Mouse (Mus musculus) layer of hippocampus, postnatal 10 days (tissue): ENCODE data around the gene Ap1b1. TPM values are rescaled to one million over a fixed set of nuclear protein-coding genes. Genes with fewer than 3 reads are reported as not detected.
A peak's percentile ranks its signal among the peaks of the same experiment; 100 is the strongest.

Experiments
- DNase-seq, 2 experiments: peaks; one replicate each; pipeline ENCODE4 v3.0.0; 2021; ENCODE audit warnings: low spot score in 2 of 2
- long read RNA-seq: library from polyadenylated mRNA; stranded (forward); transcript quantifications from one replicate; pipeline ENCODE4 v2.0.0, GENCODE M21; 2023
- total RNA-seq, 2 experiments: library from RNA; stranded (reverse); gene quantifications; 2 replicates each; pipeline ENCODE4 v1.2.3; 2021

The Ap1b1 gene
- 100 to 1,000 TPM; 116 to 130 TPM for total RNA-seq
- long read RNA-seq, full-length matches to known transcripts = 4 of 27 reads
- long read RNA-seq, partial matches to known transcripts = 17 of 27 reads
- long read RNA-seq, other reads (novel, unspliced or antisense) = 6 of 27 reads

DNA sequence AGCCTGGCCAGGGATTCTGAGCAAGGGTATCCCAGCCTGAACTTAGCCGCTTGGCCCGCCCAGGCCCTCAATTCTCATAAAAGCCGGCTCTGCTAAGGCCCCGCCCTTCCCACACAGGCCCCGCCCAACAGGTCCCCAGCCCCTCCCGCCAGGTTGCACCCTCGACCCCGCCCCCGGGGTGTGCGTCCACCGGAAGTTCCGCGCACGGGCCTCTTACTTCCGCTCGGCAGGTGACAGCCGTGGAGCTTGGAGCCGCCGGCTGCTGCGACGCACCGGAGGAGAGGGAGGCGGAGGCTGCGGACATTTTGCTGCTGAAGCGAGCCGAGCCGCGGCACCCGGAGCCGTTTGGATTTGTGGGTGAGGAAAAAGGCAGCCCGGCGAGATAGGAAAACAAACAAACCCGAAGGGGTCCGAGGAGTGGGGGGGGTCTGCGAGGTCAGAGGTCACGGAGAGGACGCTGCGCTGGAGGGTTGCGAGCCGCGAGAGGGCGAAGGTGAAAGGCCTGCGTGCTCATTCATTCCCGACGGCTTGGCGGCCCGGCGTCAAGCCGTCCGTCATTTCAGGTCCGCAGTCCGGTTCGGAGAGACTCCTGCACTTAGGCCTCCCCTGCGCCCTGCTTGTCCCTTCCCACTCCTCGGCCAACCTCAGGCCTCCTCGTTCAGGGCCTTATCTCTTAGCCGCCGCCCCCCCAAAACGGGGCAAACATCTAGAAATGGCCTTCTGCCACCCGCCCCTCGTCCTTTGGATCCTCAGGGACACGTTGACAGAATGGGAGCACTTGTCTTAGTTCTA lies at the start of gene Ap1b1:
TSS of gene Ap1b1 (plus strand) at position 130 of the 792 bp plus-strand sequence.
- peak; percentile 79 to 86 for DNase-seq

DNA sequence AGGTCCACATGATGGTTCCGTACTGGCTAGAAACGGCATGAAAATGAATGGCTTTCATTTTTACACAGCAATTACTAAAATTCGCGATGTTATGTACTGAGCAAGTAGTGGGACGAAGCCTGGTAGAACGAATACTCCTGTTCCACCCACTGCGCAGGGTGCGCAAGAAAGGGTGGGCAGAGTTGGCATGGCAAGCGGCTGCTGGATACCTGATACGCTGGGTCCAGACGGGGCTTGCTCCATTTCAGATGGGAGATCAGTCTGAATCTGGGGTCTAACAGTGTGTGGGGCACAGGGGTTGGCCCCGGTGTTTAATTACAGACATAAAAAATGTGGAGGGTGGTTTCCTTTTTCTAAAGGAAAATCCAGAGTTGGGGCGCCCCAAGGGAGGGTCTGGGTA lies 40.1 kb upstream of the Ap1b1 start:
- DNase-seq = no peak

DNA sequence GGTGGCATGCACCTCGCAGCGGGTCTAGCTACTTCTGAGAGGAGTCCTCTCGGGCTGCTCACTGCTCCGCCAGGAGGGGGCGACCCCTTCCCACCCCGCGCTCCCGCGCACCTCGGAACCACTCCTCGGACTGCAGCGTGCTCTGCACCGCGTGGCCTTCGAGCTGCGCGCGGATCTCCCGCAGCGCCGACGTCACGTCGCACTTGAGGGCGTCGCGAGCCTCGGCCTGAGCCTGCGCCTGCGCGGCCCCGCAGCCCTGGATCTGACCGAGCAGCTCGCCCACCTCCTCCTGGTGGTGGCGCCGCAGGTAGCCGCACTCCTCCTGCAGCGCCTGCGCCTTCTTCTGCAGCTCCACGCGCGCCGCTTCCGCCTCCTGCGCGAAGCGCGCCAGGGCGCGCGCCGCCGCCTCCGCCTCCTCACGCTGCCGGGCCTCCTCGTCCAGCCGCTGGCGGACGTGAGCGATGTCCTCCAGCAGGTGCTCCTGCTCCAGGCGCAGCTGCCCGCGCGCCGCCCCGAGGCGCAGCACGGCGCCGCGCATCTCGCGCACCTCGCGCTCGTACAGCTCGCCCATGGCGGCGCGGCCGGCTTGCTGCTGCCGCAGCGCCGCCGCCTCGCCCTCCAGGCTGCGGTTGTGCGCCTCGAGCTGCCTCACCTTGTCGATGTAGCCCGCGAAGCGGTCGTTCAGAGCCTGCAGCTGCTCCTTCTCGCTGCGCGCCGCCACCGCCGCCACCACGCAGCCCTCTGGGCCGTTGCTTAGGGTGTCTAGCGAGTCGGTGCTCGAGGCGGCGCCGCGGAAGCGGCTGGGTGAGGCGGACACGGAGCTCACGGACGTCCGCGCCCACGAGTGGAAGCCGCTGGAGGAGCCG lies 39.4 kb upstream of the Ap1b1 start:
- DNase-seq = peak; percentile 73 to 84

DNA sequence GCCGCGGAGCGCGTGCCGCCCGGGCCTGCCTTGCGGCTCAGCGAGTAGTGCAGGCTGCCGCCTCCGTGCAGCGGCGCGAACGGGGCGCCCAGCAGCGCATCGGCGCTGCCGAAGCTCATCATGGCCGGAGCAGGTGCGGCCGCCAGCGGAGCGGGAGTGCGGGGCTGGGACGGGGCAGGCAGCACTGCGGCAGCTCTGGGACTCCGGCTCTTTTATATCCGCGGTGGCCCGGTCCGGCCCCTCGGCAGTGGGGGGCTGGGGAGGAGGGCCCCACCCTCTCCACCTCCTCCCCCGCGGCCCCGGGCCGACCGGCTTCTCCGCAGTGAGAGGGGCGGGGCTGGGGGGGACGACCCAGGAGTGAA lies 38.8 kb upstream of the Ap1b1 start, which contains the start of gene Nefh:
TSS of gene Nefh (minus strand) at position 252 of the 362 bp plus-strand sequence.
- DNase-seq = no peak

DNA sequence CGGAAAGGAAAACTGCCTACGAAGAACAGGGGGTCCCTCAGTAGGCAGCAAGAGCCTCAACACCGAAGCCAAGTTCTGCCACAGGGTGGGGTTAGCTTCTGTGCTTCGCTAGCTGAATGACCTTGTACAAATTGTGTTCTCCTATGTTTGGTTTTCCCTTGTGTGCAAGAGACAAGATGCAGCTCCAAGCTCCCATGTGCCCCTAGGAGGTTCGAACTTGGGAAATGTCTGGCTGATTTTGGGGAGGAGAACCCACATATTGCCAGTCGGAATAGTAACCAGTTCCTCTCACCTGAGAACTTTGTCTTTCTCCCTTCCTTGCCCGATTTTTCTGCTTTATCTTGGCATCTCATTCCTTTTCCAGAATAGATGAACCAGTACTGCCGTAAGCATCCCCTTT lies 37.8 kb upstream of the Ap1b1 start:
- no peak for DNase-seq

DNA sequence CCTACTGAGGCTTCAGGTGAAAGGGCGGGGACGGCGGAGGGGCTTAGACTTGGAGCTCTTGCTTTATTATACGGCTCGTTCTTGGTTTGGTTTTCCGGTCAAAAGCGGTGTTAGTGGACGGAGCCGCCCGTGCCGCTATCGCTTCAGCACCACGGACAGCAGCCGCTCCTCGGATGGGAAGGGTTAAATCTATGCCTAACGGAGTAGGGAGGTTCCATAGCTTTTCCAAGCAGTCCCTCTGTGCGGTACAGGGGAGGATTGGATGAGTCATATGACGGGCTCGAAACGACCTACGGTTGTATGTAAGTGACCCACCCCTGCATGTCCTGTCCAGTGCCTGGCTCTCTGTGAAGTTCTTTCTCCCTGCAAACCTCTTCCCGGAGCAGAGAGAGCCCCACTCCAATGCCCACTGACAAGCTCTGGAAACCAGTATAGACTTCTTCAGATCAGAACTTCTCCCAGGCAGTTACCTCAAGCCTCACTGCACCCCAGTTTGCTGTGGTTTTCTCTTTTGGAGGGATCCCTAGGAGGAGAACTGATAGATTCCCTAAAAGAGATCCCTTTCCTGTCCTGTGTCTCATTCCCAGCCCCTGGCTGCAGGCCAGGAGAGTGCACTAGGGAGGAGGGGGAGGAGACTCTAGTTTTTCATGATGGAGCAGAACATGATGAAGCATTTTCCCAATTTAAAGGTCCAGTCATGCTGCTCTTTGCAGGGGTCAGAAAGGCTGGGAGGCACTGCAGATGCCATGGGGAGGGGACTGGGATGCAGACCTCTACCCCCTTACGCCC lies 37.2 kb upstream of the Ap1b1 start:
- DNase-seq = peak; percentile 37 to 45

DNA sequence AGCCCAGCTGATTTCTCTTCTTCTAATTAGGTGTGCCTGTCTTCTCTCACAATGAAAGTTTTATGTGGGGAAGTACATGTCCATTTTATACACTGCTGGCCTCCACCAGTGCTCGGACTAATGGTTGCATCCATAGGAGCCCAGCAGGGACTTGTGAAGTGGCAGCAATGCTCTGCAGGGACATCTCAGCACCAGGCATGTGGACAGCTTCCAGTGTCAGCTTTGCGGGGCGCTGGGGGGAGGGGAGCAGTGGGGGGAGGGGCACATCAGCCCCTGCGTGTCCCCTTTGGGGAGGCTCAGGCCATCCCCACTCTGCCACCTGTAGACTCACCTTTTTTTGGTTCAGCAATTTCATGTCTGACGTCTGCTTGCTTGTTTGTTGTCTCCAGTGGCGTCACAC lies 33.2 kb upstream of the Ap1b1 start:
- DNase-seq = no peak

DNA sequence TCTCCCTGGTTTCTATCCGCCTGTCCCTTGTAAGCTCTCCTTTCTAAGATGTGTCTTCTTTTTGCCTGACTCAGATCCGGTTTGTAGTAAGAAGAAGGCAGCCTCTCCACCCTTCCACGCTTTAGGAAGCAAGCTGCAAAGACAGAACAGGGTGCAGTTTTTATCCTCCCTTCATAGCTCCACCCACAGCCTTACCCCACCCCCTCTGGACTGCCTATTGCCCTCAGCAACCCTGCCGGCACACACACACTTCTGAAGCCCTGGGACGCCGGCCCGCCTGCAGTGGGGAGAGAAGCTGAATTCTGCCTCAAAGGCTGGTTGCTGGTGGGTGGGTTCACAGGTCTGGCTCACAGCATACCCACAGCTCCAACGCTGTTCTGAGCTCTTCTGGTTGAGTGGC lies 32.7 kb upstream of the Ap1b1 start:
- no peak for DNase-seq

DNA sequence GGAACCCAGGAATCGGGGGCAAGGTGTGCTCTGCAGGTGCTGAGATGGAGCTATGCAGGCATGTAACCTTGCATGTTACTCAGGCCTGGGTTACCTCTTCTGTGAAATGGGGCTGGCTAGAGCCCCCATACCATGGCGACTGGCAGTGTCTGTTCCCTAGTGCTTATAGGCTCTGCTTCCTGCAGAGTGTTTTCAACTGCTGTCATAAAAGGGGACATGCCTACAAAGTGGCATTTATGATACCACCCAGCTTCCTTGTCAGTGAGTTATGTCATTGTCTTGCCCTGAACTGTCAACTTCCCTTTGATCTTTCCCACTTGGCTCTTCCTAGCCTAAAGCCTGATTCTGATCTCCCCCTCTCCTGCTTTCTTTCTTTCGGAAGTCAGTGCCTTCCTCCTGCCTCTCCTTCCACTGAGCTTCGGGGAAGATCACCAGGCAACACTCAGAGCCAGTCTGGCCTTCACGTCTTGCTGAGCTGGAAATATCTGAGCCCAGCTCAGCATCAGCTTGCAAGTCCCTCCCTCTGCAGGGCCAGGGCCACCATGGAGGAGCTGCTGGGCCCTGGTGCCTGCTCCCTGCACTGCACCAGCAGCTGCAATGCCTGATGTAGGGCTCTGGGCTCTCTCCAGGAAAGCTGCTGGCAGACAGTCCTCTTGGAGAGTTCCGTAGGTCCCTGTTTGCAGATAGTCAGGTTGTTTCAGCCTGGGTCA lies 23.4 kb upstream of the Ap1b1 start:
- no peak for DNase-seq

DNA sequence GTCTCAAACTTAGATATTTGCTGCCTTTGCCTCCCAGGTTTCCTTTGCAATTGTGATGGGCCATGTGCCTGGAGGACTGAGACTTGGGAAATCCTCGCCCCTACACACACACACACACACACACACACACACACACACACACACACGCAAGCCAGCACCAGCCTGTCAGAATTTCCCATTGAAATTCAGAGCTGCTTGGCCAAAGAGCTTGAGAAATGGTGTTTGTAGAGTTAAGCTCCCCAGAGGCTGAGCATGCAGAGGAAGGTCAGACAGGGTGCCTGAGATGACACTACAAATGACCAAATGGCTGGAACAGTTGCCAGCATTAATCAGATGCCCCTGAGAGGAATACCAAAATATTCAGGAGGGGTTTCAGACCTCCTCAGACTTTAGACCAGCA lies 20.3 kb upstream of the Ap1b1 start:
- DNase-seq = no peak

DNA sequence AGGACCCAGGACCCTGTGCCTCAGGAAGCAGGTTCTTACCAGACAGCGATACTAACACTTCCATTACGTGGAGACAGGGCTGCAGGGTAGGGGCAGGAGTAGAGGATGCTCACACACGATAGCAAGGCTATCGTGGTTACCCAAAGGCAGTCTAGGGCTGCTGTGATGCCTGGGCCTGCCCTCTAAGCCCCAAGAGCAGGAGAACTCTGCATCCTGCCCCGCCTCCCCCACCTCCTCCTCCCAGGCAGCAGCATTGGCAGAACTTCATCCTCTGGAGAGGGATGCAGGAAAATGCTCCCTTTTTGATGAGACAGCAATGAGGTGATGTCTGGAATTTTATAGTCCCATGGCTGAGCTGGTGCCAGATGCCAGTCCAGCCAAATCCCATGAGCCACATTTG lies 19.7 kb upstream of the Ap1b1 start:
- DNase-seq = no peak

DNA sequence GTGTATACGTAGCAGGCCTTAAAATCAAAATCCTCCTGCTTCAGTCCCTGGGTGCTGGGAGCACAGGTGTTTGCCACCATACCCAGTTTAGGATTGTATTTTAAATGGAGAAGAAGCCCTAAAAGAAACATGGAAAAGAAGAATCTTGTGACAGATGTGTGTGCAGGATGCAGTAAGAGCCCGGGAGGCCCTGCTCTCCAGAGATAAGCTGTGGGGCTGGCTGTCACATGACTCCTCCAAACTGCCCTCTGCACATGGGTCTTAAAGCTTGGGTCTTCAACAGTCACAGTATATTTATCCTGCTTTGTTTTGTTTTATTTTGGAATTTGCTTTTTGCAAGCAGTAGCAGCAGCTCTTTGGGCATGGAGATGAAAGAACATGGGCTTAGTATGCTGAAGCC lies 19.1 kb upstream of the Ap1b1 start:
- DNase-seq = no peak

DNA sequence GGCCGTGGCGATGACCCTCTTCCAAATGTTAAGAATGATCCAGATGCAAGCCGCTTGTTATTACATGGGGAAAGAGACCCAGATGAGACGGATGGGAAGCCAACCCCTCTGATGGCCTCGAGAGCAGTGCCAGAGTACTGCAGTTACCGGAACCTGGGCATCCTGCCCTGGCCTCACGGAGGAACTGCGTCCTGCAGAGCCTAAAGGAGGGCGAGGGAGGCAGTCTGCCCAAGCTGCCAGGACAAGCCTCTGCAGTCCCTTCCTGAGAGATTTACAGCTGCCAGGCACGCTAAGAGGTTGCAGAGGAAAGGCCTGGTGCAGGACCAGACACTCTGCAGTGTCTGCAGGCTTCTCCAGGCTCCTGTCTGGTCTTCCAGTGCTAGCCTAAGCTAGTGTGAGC lies 18.2 kb upstream of the Ap1b1 start:
- no peak for DNase-seq

DNA sequence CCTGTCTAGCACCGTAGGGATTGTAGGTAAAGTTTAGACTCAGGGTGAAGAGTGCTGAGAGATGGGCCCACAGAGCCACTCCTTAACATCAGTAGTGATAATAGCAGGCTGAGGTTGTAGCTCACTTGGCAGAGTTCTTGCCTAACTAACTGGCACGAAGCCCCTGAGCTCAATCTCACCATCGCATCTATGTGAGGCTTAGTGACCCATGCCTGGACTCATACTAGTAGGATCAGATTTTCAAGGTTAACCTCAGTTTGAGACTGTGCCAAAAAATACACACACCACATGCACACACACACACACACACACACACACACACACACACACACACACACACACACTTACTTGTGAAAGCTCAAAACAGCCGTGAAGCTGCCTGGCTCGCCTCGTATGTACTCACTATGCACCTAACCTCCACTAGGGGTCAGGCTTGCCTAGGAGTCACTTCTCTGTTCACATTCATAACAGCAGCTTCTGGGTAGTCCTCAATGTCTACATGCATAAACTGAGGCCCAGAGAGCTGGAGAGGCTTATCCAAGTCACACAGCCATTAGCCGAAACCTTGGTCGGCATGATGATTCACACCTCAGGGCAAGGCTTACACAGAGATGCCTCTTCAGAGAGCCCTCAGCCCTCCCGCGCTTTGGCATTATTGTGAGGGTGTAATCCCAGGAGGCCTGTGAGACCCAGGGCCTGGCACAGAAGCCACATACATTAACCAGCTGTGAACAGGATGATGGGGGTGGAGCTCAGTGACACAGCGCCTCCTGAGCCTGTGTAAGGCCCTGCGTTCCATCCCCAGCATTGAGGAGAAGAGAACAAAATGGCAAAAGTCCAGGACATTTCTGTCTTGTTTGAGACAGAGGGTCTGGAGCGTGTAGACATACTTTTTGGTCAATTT lies 13.4 kb upstream of the Ap1b1 start:
- peak; percentile 54 to 59 for DNase-seq

DNA sequence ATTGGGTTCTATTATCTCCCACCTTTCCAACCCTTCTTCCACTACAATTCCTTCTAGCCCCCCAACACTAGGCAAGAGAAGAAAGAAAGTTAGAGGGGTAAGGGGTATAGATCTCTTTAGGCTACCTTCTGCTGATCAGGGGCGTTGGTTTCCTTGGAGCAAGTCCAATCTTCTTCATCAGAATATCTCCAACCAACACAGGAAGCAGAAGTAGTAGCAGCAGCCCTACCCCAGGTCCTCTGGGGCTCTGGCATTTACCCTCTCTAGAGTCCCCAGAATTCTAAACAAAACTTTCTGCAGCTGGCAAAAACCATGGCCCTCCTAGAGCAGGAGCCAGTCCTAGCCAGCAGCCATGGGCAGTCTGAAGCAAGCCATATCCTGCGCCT lies 12.8 kb upstream of the Ap1b1 start:
- DNase-seq = no peak

DNA sequence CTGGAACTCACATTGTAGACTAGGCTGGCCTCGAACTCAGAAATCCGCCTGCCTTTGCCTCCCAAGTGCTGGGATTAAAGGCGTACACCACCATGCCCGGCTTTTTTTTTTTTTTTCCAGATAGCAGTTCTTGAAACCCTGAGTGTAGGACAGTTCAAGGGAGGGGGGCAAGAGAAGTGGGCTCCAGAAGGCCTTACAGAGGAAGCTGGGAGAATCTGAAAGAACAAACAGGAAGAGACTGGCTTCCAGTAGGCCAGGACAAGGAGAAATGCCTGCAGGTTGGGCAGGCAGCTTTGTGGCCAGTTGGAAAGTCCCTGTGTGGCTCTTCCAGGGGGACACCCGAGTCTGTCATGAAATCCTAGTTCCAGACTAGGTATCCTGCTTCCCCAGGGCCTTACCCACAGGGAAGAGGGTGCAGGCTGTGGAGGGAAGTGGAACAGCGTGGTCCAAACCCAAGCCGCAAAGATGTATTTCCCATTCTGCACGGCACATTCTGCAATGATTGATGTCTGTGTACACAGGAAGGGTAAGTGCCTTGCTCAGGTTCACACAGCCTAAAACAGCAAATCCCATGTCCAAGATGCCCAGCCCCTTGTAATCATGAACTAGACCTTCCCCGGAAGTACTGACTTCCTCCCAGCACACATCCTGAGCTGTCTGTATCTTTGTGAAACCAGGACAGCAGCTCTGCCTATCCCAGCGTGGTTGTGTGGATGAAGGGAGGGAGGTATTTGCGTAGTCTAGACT lies 12.1 kb upstream of the Ap1b1 start:
- no peak for DNase-seq

DNA sequence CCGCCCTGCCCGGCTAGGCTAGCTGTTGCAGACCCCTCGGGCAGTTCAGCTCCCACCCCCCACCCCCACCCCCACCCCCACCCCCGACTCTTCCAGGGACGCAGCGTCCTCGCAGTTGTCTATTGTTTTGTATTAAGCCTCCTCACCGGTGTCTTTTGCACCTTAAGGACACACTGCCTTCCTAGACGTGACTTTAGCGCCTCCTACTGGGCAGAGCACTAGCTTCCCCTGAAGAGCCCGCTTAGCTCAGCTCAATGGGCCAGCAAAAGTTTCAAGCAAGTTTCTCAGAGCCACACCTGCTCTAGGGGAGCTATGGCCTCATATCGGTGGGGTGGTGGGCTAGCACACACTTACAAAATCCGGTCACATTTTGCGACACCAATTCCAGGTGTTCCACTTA lies 11.0 kb upstream of the Ap1b1 start:
- peak; percentile 59 to 68 for DNase-seq

DNA sequence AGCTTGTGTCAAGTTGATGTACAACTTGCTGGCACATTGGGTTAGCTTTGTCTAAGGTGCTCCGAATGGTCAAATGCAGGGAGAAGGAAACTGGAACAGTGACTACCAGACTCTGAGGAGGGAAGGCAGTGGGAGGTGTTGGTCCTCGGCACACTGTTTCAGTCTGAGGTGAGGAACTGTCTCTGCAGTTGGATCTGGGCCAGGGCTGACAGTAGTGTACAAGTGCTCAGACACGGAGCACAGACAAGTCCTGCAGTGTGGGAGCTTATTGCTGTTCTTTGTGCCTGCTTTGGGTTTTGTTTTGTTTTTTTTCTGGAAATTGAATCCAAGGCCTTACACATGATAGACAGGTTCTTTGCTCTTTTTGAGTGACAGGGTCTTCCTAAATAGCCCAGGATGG lies 3.6 kb upstream of the Ap1b1 start:
- no peak for DNase-seq

DNA sequence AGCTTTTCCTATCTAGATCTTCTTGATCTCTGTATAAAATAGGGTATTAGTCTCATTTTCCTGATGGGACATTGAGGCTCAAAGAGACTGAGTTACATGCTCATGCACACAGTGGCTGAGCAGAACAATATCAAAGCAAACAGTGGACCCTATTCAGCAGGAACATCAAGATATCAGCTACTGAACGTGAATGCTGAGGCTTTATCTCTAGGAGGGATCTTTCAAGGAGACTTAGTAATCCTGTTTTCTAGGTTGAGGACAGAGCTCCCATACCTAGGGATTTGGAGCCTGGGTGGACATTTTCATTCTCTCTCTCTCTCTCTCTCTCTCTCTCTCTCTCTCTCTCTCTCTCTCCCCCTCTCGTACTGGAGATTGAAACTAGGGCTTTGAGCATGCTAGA lies 3.1 kb upstream of the Ap1b1 start:
- no peak for DNase-seq
